ENCODE assay signal across 25 mouse cellular contexts in the genomic region with DNA sequence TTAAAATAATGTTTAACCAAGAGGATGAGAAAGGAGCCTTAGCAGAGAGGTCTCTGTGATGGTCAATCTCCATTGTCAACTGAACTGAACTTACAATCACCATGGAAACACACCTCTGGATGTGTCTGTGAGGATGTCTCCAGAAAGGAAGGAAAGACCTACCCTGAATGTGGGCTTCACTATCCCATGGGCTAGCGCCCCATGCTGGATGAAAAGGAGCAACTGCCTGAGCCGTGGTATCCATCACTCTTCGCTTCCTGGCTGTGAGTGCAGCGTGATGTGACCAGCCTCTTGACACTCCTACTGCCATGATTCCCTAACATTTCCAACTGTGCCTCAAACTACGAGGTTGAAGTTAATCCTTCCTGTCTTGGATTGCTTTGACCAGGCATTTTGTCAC.
A peak's percentile ranks its signal among the peaks of the same experiment; 100 is the strongest.
DNase-seq lines count a peak whose midpoint lies in the region; ATAC-seq and TF ChIP-seq lines count a peak whose summit lies in the region.
"Had no signal": no experiment of that assay in that cellular context is flagged by ENCODE, and none has a peak within 500 bp of the region (broad histone marks: within the 10 kb centered on the region; RNA-seq: fewer than 3 reads in every experiment).

No protein-coding gene starts in this region.

- WGBS in heart, adult 2 months, result 82% methylated on average over 5 of the region's 5 CpGs
- 84% methylated on average over 5 of the region's 5 CpGs for WGBS in liver, adult 2 months
- WGBS in liver, embryonic 11.5 days, result 74% methylated on average over 5 of the region's 5 CpGs

- no peaks in the 10 kb centered on the region; the same call in 1 of the 2 replicates for H3K4me1 ChIP-seq in heart, adult 2 months (ENCODE audit: control insufficient read depth, insufficient read depth, low read length)
- no peaks in the 10 kb centered on the region for H3K4me1 ChIP-seq in liver, adult 2 months (ENCODE audit: control insufficient read depth, insufficient read depth, low read length)
- no peaks in the 10 kb centered on the region for H3K4me1 ChIP-seq in liver, embryonic 11.5 days (replicated peaks; ENCODE audit: control insufficient read depth, insufficient read depth, low read length)
- no peaks in the 10 kb centered on the region for H3K4me1 ChIP-seq in ES-Bruce4 (ENCODE audit: control insufficient read depth, insufficient read depth, low read length)
- H3K4me1 ChIP-seq: embryonic facial prominence, embryonic 15.5 days; forebrain, embryonic 10.5 days; hindbrain, embryonic 12.5 days had no signal

- no peak for DNase-seq in heart, adult 2 months
- DNase-seq in heart, postnatal 10 days, result no peak
- peak; percentile 3 for DNase-seq in liver, adult 2 months (ENCODE audit: extremely low read depth, low read depth, low spot score)
- DNase-seq in liver, embryonic 11.5 days (ENCODE audit: low spot score), result no peak
- peak; percentile 57 for DNase-seq in R1 (ENCODE audit: low read depth, low spot score)
- DNase-seq in left cerebral cortex, adult 9 months (ENCODE audit: low spot score in 2 of 2), result no peak
- DNase-seq in right cerebral cortex, postnatal 10 days (ENCODE audit: low spot score in 2 of 2), result no peak
- DNase-seq: adrenal gland, postnatal 14 days; cerebellum, adult 2 months; cerebellum, postnatal 10 days; embryo, embryonic 11 days; gastrocnemius, postnatal 10 days; heart, postnatal 4 days had no signal

- intact Hi-C loops in heart, adult 2 months (cut with DNase I), result no loop called here
- intact Hi-C loops in heart, postnatal 10 days (cut with DNase I), result no loop called here

- TF ChIP-seq CTCF in heart, adult 2 months (IDR thresholded peaks at IDR 0.05), result 0 out of 2 replicates have a peak, but pooled peaks have one; percentile 5
- peak; percentile 34; the same call in 1 of the 2 replicates for TF ChIP-seq CTCF in liver, adult 2 months (IDR thresholded peaks at IDR 0.05; ENCODE audit: low read depth, low read length)
- peak; percentile 49 for TF ChIP-seq CTCF in ES-Bruce4 (IDR thresholded peaks at IDR 0.05; ENCODE audit: low read depth, low read length)

- TF ChIP-seq EP300 in heart, adult 2 months (IDR thresholded peaks at IDR 0.05; ENCODE audit: insufficient read depth, low read depth, low read length), result no peak
- TF ChIP-seq EP300 in ES-Bruce4 (IDR thresholded peaks at IDR 0.05; ENCODE audit: insufficient read depth, low read depth, low read length), result no peak

- H3K36me3 ChIP-seq in heart, adult 2 months (ENCODE audit: control insufficient read depth, insufficient read depth, low read length), result no peaks in the 10 kb centered on the region
- H3K36me3 ChIP-seq in liver, adult 2 months (ENCODE audit: control insufficient read depth, insufficient read depth, low read length), result no peaks in the 10 kb centered on the region
- no peaks in the 10 kb centered on the region for H3K36me3 ChIP-seq in liver, embryonic 11.5 days (ENCODE audit: control insufficient read depth, insufficient read depth, low read length)
- no peaks in the 10 kb centered on the region for H3K36me3 ChIP-seq in ES-Bruce4 (ENCODE audit: control insufficient read depth, insufficient read depth, low read length, poor library complexity, severe bottlenecking)
- H3K36me3 ChIP-seq: embryonic facial prominence, embryonic 15.5 days; forebrain, embryonic 10.5 days; G1E; heart, embryonic 13.5 days; hindbrain, embryonic 12.5 days had no signal

- ATAC-seq in liver, embryonic 11.5 days (replicated peaks; ENCODE audit: low FRiP score), result no peak
- ATAC-seq: activated CD4-positive, CD25-positive, alpha-beta regulatory T cell, adult 4 months; forebrain, embryonic 14.5 days; hindbrain, embryonic 16.5 days; inflammation-experienced regulatory T-cells, adult 6 months had no signal

- H3K79me2 ChIP-seq in heart, adult 2 months (replicated peaks; ENCODE audit: control insufficient read depth, insufficient read depth, low read length), result no peaks in the 10 kb centered on the region
- no peaks in the 10 kb centered on the region for H3K79me2 ChIP-seq in liver, adult 2 months (ENCODE audit: control insufficient read depth, insufficient read depth, low read length)

- no peak for TF ChIP-seq POLR2A in heart, adult 2 months (IDR thresholded peaks at IDR 0.05; ENCODE audit: insufficient read depth, low read depth, low read length)
- TF ChIP-seq POLR2A in liver, adult 2 months (IDR thresholded peaks at IDR 0.05; ENCODE audit: extremely low read depth, insufficient read depth, low read length), result no peak
- no peak for TF ChIP-seq POLR2A in ES-Bruce4 (IDR thresholded peaks at IDR 0.05; ENCODE audit: insufficient read depth, low read length)

- H3K9me3 ChIP-seq in liver, embryonic 11.5 days (ENCODE audit: control insufficient read depth, low read length), result peaks cover 5% of the 10 kb centered on the region; the same call in 1 of the 2 replicates
- peaks cover 20% of the 10 kb centered on the region for H3K9me3 ChIP-seq in ES-Bruce4 (replicated peaks; ENCODE audit: control insufficient read depth, insufficient read depth, low read length, poor library complexity, severe bottlenecking)
- H3K9me3 ChIP-seq: embryonic facial prominence, embryonic 15.5 days; hindbrain, embryonic 12.5 days had no signal

- no peak overlapping the region for H3K9ac ChIP-seq in heart, adult 2 months (ENCODE audit: low read depth, low read length)
- no peak overlapping the region for H3K9ac ChIP-seq in liver, adult 2 months (ENCODE audit: low read depth, low read length)
- no peak overlapping the region for H3K9ac ChIP-seq in liver, embryonic 11.5 days (ENCODE audit: low read depth, low read length)
- no peak overlapping the region for H3K9ac ChIP-seq in ES-Bruce4 (ENCODE audit: low read depth, poor library complexity, severe bottlenecking)
- H3K9ac ChIP-seq: embryonic facial prominence, embryonic 15.5 days; heart, embryonic 13.5 days; hindbrain, embryonic 12.5 days had no signal

- H3K4me2 ChIP-seq in liver, embryonic 11.5 days, result no peak overlapping the region
- H3K4me2 ChIP-seq: embryonic facial prominence, embryonic 15.5 days; heart, embryonic 13.5 days; hindbrain, embryonic 12.5 days had no signal

- no peak overlapping the region for H3K27ac ChIP-seq in heart, adult 2 months
- no peak overlapping the region for H3K27ac ChIP-seq in liver, adult 2 months (replicated peaks; ENCODE audit: insufficient read depth, low read depth, low read length)
- no peak overlapping the region for H3K27ac ChIP-seq in liver, embryonic 11.5 days (ENCODE audit: low read depth, low read length)
- no peak overlapping the region for H3K27ac ChIP-seq in ES-Bruce4 (ENCODE audit: insufficient read depth, low read length)
- H3K27ac ChIP-seq: embryonic facial prominence, embryonic 15.5 days; forebrain, embryonic 10.5 days; heart, embryonic 13.5 days; hindbrain, embryonic 12.5 days had no signal

- no peaks in the 10 kb centered on the region for H3K27me3 ChIP-seq in heart, adult 2 months (ENCODE audit: control insufficient read depth, insufficient read depth, low read length)
- H3K27me3 ChIP-seq in liver, adult 2 months (ENCODE audit: control insufficient read depth, insufficient read depth, low read length), result no peaks in the 10 kb centered on the region
- no peaks in the 10 kb centered on the region for H3K27me3 ChIP-seq in liver, embryonic 11.5 days (replicated peaks; ENCODE audit: control insufficient read depth, insufficient read depth, low read length)
- no peaks in the 10 kb centered on the region for H3K27me3 ChIP-seq in ES-Bruce4 (ENCODE audit: control insufficient read depth, insufficient read depth, low read length, poor library complexity, severe bottlenecking)
- H3K27me3 ChIP-seq: CH12.LX; embryonic facial prominence, embryonic 15.5 days; heart, embryonic 13.5 days; hindbrain, embryonic 12.5 days had no signal

- no peak overlapping the region for H3K4me3 ChIP-seq in heart, adult 2 months
- H3K4me3 ChIP-seq in liver, adult 2 months (ENCODE audit: insufficient read depth, low read depth, low read length), result no peak overlapping the region
- no peak overlapping the region for H3K4me3 ChIP-seq in liver, embryonic 11.5 days (ENCODE audit: low read depth, low read length)
- no peak overlapping the region for H3K4me3 ChIP-seq in ES-Bruce4 (ENCODE audit: low read depth, low read length)
- H3K4me3 ChIP-seq: embryonic facial prominence, embryonic 15.5 days; erythroblast, embryonic 14.5 days; forebrain, embryonic 10.5 days; heart, embryonic 13.5 days; hindbrain, embryonic 12.5 days had no signal

Comparison
In these comparisons a context has a peak if more than half of its experiments do, and no peak if none do; other contexts are left out.
1. DNase-seq: peak in liver, adult 2 months (single experiment) and R1 (single experiment); none in heart, adult 2 months (0 of 2), heart, postnatal 10 days (0 of 2), liver, embryonic 11.5 days (single experiment), left cerebral cortex, adult 9 months (0 of 2) and right cerebral cortex, postnatal 10 days (0 of 2).
2. Peak in every context shown above with its lines, with median percentiles within 50 percentile points of each other: CTCF ChIP-seq.